Mouse (Mus musculus) liver, adult 2 months (tissue): ENCODE results near the gene Slc51a. TPM values are rescaled to one million over a fixed set of nuclear protein-coding genes. Genes with fewer than 3 reads are reported as not detected.

Experiments
- DNase-seq: peaks from one replicate; pipeline ENCODE4 v3.0.0-alpha.2; 2011; ENCODE audit warnings: low read depth, low spot score; ENCODE audit errors: extremely low read depth
- H3K27ac ChIP-seq: fragments of 200-500 bp; replicated peaks from 2 replicates; pipeline ENCODE4 v1.5.1; 2012; ENCODE audit warnings: low read depth, mild to moderate bottlenecking, control low read depth, inconsistent platforms, low read length; ENCODE audit not compliant: insufficient read depth
- H3K27me3 ChIP-seq: fragments of 200-500 bp; 2 replicates; pipeline ENCODE4 v1.6.1; 2012; ENCODE audit warnings: mild to moderate bottlenecking, moderate library complexity, low read length, inconsistent platforms; ENCODE audit not compliant: control insufficient read depth, insufficient read depth
- H3K36me3 ChIP-seq: fragments of 200-500 bp; 2 replicates; pipeline ENCODE4 v1.6.1; 2012; ENCODE audit warnings: low read length, inconsistent platforms; ENCODE audit not compliant: control insufficient read depth, insufficient read depth
- H3K4me1 ChIP-seq: fragments of 200-500 bp; 2 replicates; pipeline ENCODE4 v1.6.1; 2011; ENCODE audit warnings: low read length; ENCODE audit not compliant: control insufficient read depth, insufficient read depth
- H3K4me3 ChIP-seq: fragments of 200-500 bp; 2 replicates; pipeline ENCODE4 v1.5.1; 2011; ENCODE audit warnings: low read depth, mild to moderate bottlenecking, control low read depth, low read length, moderate library complexity; ENCODE audit not compliant: insufficient read depth
- H3K79me2 ChIP-seq: fragments of 200-500 bp; 2 replicates; pipeline ENCODE4 v1.6.1; 2012; ENCODE audit warnings: inconsistent platforms, mild to moderate bottlenecking, low read length, moderate library complexity; ENCODE audit not compliant: control insufficient read depth, insufficient read depth
- H3K9ac ChIP-seq: fragments of 200-500 bp; 2 replicates; pipeline ENCODE4 v1.6.1; 2012; ENCODE audit warnings: low read depth, mild to moderate bottlenecking, control low read depth, inconsistent platforms, low read length
- CTCF ChIP-seq: fragments of 200-500 bp; IDR thresholded peaks from 2 replicates; pipeline ENCODE4 v1.5.1; 2011; ENCODE audit warnings: low read depth, low read length, control low read depth
- POLR2A ChIP-seq: fragments of 200-500 bp; IDR thresholded peaks from 2 replicates; pipeline ENCODE4 v1.6.1; 2011; ENCODE audit warnings: low read length, control low read depth; ENCODE audit not compliant: insufficient read depth; ENCODE audit errors: extremely low read depth
- WGBS: fragments of 180-500 bp; shearing (Covaris S2); methylation state at CpG from one replicate; pipeline ENCODE4 v1.1.7; 2018; 5-methylcytosine and 5-hydroxymethylcytosine counted together
- polyA plus RNA-seq: library from polyadenylated mRNA; depleted of rRNA; stranded (reverse); fragments of >200 nt; gene quantifications from 2 replicates; pipeline ENCODE4 v1.2.3, GENCODE M21; 2012
- total RNA-seq: library from RNA; depleted of rRNA; stranded (reverse); fragments of >200 nt; gene quantifications from 2 replicates; pipeline ENCODE4 v1.2.3, GENCODE M21; 2014

The Slc51a gene
- total and polyA plus RNA-seq, 2 experiments, result 0.06 TPM; not detected in 1

GRCm38 (mm10) chr16:32456761-32457160 lies 30.9 kb downstream of the Slc51a start:
- Histone ChIP-seq H3K27ac (no peak overlapping the region), H3K36me3 (peaks cover 19% of the 10 kb centered on the region)

DNA sequence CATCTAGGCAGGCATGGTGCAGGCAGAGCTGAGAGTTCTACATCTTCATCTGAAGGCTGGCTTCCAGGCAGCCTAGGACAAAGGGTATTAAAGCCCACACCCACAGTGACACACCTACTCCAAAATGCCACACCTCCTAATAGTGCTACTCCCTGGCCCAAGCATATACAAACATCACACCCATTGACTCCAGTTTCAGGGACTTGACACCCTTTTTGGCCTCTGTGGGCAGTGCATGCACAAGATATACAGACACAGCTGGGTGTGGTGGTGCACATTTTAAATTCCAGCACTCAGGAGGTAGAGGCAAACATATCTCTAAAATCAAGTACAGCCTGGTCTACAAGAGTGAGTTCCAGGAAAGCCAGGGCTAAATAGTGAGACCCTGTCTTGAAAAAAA lies 31.6 kb downstream of the Slc51a start:
- no peak for DNase-seq
- Histone ChIP-seq H3K27ac (no peak overlapping the region), H3K79me2 (0 out of 2 replicates have a peak, but pooled peaks cover 3% of the 10 kb centered on the region), H3K4me3 (no peak overlapping the region), H3K9ac (no peak overlapping the region), H3K27me3 (no peaks in the 10 kb centered on the region), H3K36me3 (peaks cover 17% of the 10 kb centered on the region), H3K4me1 (peaks cover 16% of the 10 kb centered on the region)
- TF ChIP-seq CTCF, result no peak
- TF ChIP-seq POLR2A, result no peak

More at GRCm38 (mm10) chr16:32456761-32457160, 30.9 kb downstream of the Slc51a start:
- Histone ChIP-seq H3K79me2 (0 out of 2 replicates have a peak, but pooled peaks cover 3% of the 10 kb centered on the region), H3K27me3 (no peaks in the 10 kb centered on the region), H3K4me3 (no peak overlapping the region), H3K9ac (no peak overlapping the region), H3K4me1 (peaks cover 15% of the 10 kb centered on the region)
- TF ChIP-seq CTCF, result no peak
- no peak for TF ChIP-seq POLR2A
- 76% methylated on average over 1 of the region's 1 CpGs for WGBS
- DNase-seq, result peak; percentile 64

DNA sequence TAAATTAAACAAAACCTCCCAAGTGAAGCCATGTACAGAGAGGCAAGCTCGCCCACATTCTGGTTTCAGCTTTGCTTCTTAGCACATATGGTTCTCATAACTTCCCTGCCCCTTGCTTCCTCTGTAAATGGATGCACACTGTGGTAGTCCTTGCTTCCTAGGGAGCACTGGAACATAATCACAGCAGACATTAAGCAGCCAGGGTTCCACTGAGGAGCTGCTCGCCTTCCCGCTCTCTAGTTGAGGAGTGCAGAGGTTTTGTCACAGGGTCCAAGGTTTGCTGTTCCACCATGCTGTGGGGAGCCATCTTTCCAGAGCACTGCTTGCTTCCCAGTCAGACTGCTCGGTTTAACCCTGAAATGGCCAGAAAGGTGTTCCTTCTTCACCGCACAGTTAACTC lies 33.0 kb downstream of the Slc51a start:
- 94% methylated on average over 5 of the region's 5 CpGs for whole genome bisulfite sequencing
- Histone ChIP-seq H3K79me2 (0 out of 2 replicates have a peak, but pooled peaks cover 3% of the 10 kb centered on the region), H3K4me1 (peaks cover 16% of the 10 kb centered on the region), H3K36me3 (peaks cover 17% of the 10 kb centered on the region), H3K27me3 (no peaks in the 10 kb centered on the region), H3K4me3 (no peak overlapping the region), H3K27ac (no peak overlapping the region), H3K9ac (no peak overlapping the region)
- no peak for TF ChIP-seq POLR2A
- TF ChIP-seq CTCF, result no peak
- no peak for DNase-seq

GRCm38 (mm10) chr16:32453102-32453501 lies 34.6 kb downstream of the Slc51a start:
- 28% methylated on average over 8 of the region's 8 CpGs for WGBS
- TF ChIP-seq POLR2A (no peak), CTCF (no peak)
- Histone ChIP-seq H3K27ac (peak overlapping the region; percentile 68), H3K9ac (no peak overlapping the region), H3K4me3 (no peak overlapping the region), H3K4me1 (peaks cover 16% of the 10 kb centered on the region), H3K79me2 (peaks cover 7% of the 10 kb centered on the region; the same call in 1 of the 2 replicates), H3K36me3 (peaks cover 13% of the 10 kb centered on the region), H3K27me3 (no peaks in the 10 kb centered on the region)
- DNase-seq, result peak; percentile 88

DNA sequence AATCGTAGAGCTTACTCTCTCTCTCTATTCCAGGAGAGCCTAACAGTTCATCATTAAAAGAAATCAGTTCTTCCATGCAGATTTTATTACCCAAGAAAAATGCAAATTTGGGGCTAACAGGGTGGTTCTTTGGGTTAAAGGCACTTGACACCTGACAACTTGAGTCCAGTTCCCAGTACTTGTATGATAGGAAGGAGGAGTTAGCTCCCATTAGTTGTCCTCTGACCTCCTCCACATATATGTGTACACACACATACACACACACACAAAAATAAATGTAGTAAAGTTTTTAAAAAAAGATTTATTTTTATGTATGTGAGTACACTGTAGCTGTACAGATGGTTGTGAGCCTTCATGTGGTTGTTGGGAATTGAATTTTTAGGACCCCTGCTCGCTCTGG lies 37.5 kb downstream of the Slc51a start:
- no peak overlapping the region for H3K9ac ChIP-seq
- no peak overlapping the region for H3K4me3 ChIP-seq
- H3K27me3 ChIP-seq, result no peaks in the 10 kb centered on the region
- peaks cover 22% of the 10 kb centered on the region for H3K79me2 ChIP-seq
- H3K4me1 ChIP-seq, result peaks cover 9% of the 10 kb centered on the region
- TF ChIP-seq POLR2A (no peak), CTCF (no peak)
- H3K36me3 ChIP-seq, result peaks cover 5% of the 10 kb centered on the region
- DNase-seq, result no peak
- 96% methylated on average over 2 of the region's 2 CpGs for WGBS
- H3K27ac ChIP-seq, result no peak overlapping the region

GRCm38 (mm10) chr16:32449665-32450064 lies 38.0 kb downstream of the Slc51a start:
- Histone ChIP-seq H3K36me3 (peaks cover 3% of the 10 kb centered on the region), H3K4me3 (no peak overlapping the region), H3K27ac (no peak overlapping the region), H3K27me3 (no peaks in the 10 kb centered on the region), H3K79me2 (peaks cover 21% of the 10 kb centered on the region), H3K4me1 (peaks cover 9% of the 10 kb centered on the region), H3K9ac (no peak overlapping the region)
- DNase-seq, result no peak
- WGBS, result 87% methylated on average over 3 of the region's 3 CpGs
- TF ChIP-seq POLR2A (no peak), CTCF (no peak)
